Mouse (Mus musculus): Measurements from ENCODE around the gene Mipep. TPM values are rescaled to one million over a fixed set of nuclear protein-coding genes. Genes with fewer than 3 reads are reported as not detected.

Gene Mipep
- polyA plus RNA-seq, 1 experiment from 2014 or later = 33.2 TPM

DNA sequence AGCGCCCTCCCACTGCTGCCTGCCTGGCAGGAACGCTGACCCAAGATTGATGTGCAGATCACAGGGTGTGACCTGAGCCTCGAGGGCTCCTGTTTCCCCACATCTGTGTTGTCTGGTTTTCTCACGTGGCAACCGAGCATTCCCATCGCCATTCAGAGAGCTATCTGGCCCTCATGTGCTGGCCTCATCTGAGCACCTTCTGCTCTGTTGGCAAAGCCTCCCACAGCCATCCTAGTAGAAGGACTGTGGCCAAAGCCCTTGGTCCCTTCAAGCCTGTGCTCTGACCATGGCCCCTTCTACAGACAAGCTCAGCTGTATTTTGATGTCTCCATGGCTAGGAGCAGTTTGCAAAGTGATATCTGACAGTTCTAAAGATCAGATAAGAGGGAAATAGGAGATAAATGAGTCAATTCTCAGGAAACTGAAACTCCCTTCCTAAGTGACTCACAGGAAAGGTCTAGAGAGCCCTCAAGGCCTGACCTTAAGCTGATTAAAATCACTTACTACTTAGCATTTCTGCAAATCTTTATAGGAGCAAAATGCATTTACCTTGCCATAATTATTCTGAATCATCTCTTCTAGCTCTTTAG, 101.1 kb downstream of the Mipep start:
- WGBS = 63% methylated on average over 6 of the region's 6 CpGs
- H3K4me1 ChIP-seq (ENCODE audit: control insufficient read depth, insufficient read depth, low read length) = no peaks in the 10 kb centered on the region
- H3K27ac ChIP-seq (ENCODE audit: low read length) = no peak overlapping the region
- no peak overlapping the region for H3K4me3 ChIP-seq (ENCODE audit: low read length)
- H3K9me3 ChIP-seq (replicated peaks; ENCODE audit: control insufficient read depth, low read length) = peaks cover 8% of the 10 kb centered on the region
- H3K4me2 ChIP-seq (ENCODE audit: low read depth, low read length) = no peak overlapping the region
- H3K36me3 ChIP-seq (ENCODE audit: control insufficient read depth, insufficient read depth) = peaks cover 7% of the 10 kb centered on the region
- no peak for ATAC-seq (replicated peaks; ENCODE audit: extremely low read depth, insufficient read depth, low FRiP score)
- H3K9ac ChIP-seq (ENCODE audit: low read length) = no peak overlapping the region
- no peaks in the 10 kb centered on the region for H3K27me3 ChIP-seq (ENCODE audit: control insufficient read depth, insufficient read depth, low read length)

DNA sequence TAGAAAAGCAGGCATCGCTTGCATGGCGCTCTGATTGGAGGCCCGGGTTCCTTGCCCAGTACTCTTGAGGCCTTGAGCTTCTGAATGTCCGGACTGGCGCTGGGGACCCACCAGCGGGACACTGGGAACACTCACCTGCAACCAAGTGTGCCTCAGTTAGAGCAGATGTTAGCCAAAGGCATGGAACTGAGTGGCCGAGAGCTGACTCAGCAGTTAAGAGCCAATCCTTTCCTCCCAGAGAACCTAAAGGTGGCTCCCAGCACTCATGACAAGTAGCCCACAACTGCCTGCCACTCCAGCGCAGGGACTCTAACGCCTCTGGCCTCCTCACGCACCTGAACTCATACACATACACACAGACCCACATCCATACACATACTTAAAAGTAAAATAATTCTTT, 109.5 kb downstream of the Mipep start:
- H3K9me3 ChIP-seq (replicated peaks; ENCODE audit: control insufficient read depth, low read length) = no peaks in the 10 kb centered on the region
- 92% methylated on average over 10 of the region's 10 CpGs for WGBS
- no peak overlapping the region for H3K4me3 ChIP-seq (ENCODE audit: low read length)
- no peaks in the 10 kb centered on the region for H3K4me1 ChIP-seq (ENCODE audit: control insufficient read depth, insufficient read depth, low read length)
- no peak for ATAC-seq (replicated peaks; ENCODE audit: extremely low read depth, insufficient read depth, low FRiP score)
- H3K4me2 ChIP-seq (ENCODE audit: low read depth, low read length) = no peak overlapping the region
- no peaks in the 10 kb centered on the region for H3K27me3 ChIP-seq (ENCODE audit: control insufficient read depth, insufficient read depth, low read length)
- H3K9ac ChIP-seq (ENCODE audit: low read length) = no peak overlapping the region
- no peak overlapping the region for H3K27ac ChIP-seq (ENCODE audit: low read length)
- H3K36me3 ChIP-seq (ENCODE audit: control insufficient read depth, insufficient read depth) = no peaks in the 10 kb centered on the region

DNA sequence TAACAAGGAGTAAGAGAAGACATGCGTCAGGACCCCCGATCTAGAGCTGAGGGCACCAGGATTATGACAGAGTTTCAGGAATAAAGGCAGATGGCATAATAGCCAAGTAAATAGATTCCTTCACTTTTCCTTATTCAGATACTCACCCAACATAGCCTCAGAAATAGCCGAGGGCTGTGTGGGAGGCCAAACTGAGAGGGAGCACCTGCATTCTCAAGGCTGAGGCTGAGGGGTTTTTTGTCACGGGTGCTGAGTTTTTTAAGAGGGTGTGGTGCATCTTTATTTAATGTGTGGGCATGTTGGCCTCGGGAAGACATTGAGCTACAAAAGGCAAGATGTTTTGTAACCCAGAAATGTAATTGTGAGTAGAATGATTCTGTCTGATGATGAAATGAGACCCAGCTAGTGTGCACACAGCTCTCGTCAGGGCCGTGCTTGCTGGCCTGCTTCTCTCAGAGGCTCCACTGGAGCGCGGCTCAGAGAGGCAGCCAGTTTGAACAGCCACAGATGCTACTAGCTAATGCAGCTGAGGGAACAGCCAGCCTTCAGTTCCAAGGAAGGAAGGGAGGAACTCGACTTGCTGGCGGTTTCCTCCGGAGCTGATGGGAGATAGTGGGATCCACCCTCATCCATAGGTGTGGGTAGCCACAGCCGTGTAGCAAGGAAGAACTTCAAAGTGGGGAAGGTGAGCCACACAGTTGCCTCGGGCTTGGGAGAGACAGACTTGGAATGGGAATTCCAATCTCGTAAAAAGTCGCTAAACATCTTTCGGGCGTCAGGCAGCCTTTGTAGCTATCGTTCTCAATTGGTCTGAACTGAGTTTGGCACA, 111.0 kb downstream of the Mipep start:
- H3K36me3 ChIP-seq (ENCODE audit: control insufficient read depth, insufficient read depth) = no peaks in the 10 kb centered on the region
- no peaks in the 10 kb centered on the region for H3K27me3 ChIP-seq (ENCODE audit: control insufficient read depth, insufficient read depth, low read length)
- no peak overlapping the region for H3K4me3 ChIP-seq (ENCODE audit: low read length)
- no peak for ATAC-seq (replicated peaks; ENCODE audit: extremely low read depth, insufficient read depth, low FRiP score)
- H3K9me3 ChIP-seq (replicated peaks; ENCODE audit: control insufficient read depth, low read length) = no peaks in the 10 kb centered on the region
- H3K27ac ChIP-seq (ENCODE audit: low read length) = no peak overlapping the region
- WGBS = 77% methylated on average over 19 of the region's 19 CpGs
- no peaks in the 10 kb centered on the region for H3K4me1 ChIP-seq (ENCODE audit: control insufficient read depth, insufficient read depth, low read length)
- no peak overlapping the region; the same call in 1 of the 2 replicates for H3K9ac ChIP-seq (ENCODE audit: low read length)
- no peak overlapping the region for H3K4me2 ChIP-seq (ENCODE audit: low read depth, low read length)

DNA sequence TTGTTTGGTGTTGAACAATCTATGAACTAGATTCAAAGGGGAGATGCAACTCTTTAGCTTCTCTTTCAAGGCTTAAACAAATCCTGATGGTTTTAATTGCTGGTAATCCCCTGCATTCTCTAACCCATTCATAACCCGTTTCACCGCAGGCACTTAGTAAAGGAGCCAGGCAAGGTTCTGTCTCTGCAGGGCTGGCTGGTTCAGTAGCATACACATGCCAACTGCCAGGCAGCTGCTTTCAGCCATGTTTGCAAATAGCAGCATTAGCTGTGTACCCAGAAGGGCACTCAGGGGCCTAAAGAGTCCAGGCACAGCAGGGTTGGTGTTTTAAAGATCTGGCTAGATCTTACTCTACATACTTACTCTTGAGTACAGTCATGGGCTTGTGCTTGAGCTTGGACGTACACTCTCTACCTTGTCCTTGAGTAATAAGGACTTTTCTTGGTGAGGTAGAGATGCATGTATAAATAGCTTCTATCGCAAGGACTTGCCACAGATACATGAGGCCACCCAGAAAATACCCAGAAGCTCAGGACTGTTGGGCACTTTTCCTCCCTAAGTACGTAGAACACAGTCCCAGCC, 113.8 kb downstream of the Mipep start:
- no peaks in the 10 kb centered on the region for H3K4me1 ChIP-seq (ENCODE audit: control insufficient read depth, insufficient read depth, low read length)
- no peak overlapping the region for H3K4me2 ChIP-seq (ENCODE audit: low read depth, low read length)
- H3K4me3 ChIP-seq (ENCODE audit: low read length) = no peak overlapping the region
- H3K9ac ChIP-seq (ENCODE audit: low read length) = no peak overlapping the region
- no peak overlapping the region for H3K27ac ChIP-seq (ENCODE audit: low read length)
- no peaks in the 10 kb centered on the region for H3K9me3 ChIP-seq (replicated peaks; ENCODE audit: control insufficient read depth, low read length)
- H3K36me3 ChIP-seq (ENCODE audit: control insufficient read depth, insufficient read depth) = no peaks in the 10 kb centered on the region
- 82% methylated on average over 5 of the region's 5 CpGs for WGBS
- ATAC-seq (replicated peaks; ENCODE audit: extremely low read depth, insufficient read depth, low FRiP score) = no peak
- H3K27me3 ChIP-seq (ENCODE audit: control insufficient read depth, insufficient read depth, low read length) = no peaks in the 10 kb centered on the region

DNA sequence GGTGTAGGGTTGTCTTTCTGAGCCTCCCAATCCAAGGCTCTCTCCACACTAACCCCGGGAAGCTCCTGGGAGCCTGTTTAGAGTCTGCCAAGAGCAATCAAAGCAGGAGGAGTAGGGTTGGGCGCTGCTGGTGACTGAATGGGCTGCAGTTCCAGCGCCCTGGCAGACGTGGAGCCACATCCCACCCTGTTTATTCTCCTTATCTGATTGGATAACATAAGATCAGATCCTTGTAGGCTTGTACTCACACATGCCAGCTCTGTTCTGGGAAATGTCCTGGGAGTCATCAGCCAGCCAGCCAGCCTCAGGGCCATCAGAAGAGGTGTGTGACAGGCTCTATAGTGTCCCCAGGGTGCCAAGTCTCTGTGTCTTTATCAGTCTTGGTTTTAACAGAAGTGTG, 120.1 kb downstream of the Mipep start:
- H3K4me2 ChIP-seq (ENCODE audit: low read depth, low read length) = no peak overlapping the region
- no peak for ATAC-seq (replicated peaks; ENCODE audit: extremely low read depth, insufficient read depth, low FRiP score)
- no peaks in the 10 kb centered on the region for H3K36me3 ChIP-seq (ENCODE audit: control insufficient read depth, insufficient read depth)
- no peaks in the 10 kb centered on the region for H3K27me3 ChIP-seq (ENCODE audit: control insufficient read depth, insufficient read depth, low read length)
- H3K9ac ChIP-seq (ENCODE audit: low read length) = no peak overlapping the region
- H3K27ac ChIP-seq (ENCODE audit: low read length) = no peak overlapping the region
- H3K4me3 ChIP-seq (ENCODE audit: low read length) = no peak overlapping the region
- no peaks in the 10 kb centered on the region for H3K9me3 ChIP-seq (replicated peaks; ENCODE audit: control insufficient read depth, low read length)
- H3K4me1 ChIP-seq (ENCODE audit: control insufficient read depth, insufficient read depth, low read length) = peaks cover 13% of the 10 kb centered on the region
- WGBS = 29% methylated on average over 4 of the region's 4 CpGs

DNA sequence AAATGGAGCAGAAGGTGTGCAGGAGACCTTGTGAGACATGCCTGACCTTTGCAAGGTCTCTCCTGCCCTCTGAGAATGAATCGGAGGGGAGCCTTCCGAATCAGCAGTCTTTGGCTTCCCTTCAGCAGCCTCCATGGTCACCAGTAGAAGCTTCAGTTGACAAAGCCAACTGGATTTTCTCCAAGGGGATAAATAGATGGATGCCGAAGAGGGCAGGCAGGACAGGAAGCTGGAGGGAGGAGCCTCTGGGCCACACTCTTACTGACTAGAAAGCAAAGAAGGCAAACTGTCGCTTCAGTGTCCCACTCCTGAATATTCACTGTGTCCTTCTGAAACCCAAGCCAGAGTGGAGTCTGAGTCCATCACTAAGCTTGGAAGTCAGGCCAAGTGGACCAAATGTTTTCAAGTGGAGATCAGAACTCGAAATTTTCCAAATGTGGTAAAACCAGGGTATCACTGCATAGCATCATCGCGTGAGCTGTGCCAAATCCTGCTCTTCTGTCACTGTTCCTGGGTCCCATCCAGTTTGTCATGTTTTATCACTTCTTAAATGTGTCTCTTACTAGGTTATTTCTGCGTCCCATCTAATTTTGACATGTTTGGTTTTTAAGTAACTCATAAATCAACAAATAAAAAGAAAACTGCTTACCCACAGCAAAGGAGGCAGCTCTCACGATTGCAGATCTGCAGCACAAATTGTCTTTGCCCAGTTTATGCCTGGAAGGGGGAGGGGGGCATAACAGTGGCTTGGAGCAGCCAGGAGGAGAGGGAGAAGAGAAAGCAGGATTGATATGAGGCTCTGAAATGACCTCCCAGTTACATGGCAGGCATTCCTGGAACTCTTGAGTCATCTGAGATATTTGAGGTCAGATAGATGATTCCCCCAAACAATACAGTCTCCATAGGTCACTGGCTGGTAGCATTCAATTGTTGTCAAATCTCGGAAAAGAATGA, 122.3 kb downstream of the Mipep start:
- Histone ChIP-seq H3K27ac (ENCODE audit: low read length) (no peak overlapping the region), H3K4me3 (ENCODE audit: low read length) (no peak overlapping the region), H3K27me3 (ENCODE audit: control insufficient read depth, insufficient read depth, low read length) (no peaks in the 10 kb centered on the region), H3K9ac (ENCODE audit: low read length) (no peak overlapping the region), H3K4me1 (ENCODE audit: control insufficient read depth, insufficient read depth, low read length) (peaks cover 13% of the 10 kb centered on the region), H3K4me2 (ENCODE audit: low read depth, low read length) (no peak overlapping the region), H3K9me3 (replicated peaks; ENCODE audit: control insufficient read depth, low read length) (no peaks in the 10 kb centered on the region), H3K36me3 (ENCODE audit: control insufficient read depth, insufficient read depth) (no peaks in the 10 kb centered on the region)
- ATAC-seq (replicated peaks; ENCODE audit: extremely low read depth, insufficient read depth, low FRiP score) = no peak
- WGBS = 68% methylated on average over 10 of the region's 10 CpGs

DNA sequence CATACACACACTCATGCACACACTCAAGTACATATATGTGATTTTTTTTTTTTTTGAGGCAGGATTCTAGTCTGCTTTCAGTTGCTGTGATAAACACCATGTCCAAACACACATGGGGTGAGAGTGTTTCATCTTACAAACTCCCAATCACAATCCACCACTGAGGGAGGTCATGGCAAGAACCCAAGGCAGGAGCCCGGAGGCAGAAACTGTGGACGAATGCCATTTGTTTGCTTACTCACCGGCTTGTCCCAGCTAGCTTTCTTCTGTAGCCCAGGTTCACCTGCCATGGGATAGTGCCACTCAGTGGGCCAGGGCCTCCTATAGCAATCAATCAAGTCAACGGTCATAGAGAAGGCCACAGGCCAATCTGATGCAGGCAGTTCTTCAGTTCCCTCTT, 125.0 kb downstream of the Mipep start:
- peaks cover 21% of the 10 kb centered on the region for H3K4me1 ChIP-seq (ENCODE audit: control insufficient read depth, insufficient read depth, low read length)
- H3K27ac ChIP-seq (ENCODE audit: low read length) = no peak overlapping the region
- no peaks in the 10 kb centered on the region for H3K36me3 ChIP-seq (ENCODE audit: control insufficient read depth, insufficient read depth)
- no peak overlapping the region for H3K9ac ChIP-seq (ENCODE audit: low read length)
- no peaks in the 10 kb centered on the region for H3K27me3 ChIP-seq (ENCODE audit: control insufficient read depth, insufficient read depth, low read length)
- H3K9me3 ChIP-seq (replicated peaks; ENCODE audit: control insufficient read depth, low read length) = no peaks in the 10 kb centered on the region
- ATAC-seq (replicated peaks; ENCODE audit: extremely low read depth, insufficient read depth, low FRiP score) = no peak
- 92% methylated on average over 4 of the region's 4 CpGs for WGBS
- no peak overlapping the region for H3K4me2 ChIP-seq (ENCODE audit: low read depth, low read length)
- no peak overlapping the region for H3K4me3 ChIP-seq (ENCODE audit: low read length)

DNA sequence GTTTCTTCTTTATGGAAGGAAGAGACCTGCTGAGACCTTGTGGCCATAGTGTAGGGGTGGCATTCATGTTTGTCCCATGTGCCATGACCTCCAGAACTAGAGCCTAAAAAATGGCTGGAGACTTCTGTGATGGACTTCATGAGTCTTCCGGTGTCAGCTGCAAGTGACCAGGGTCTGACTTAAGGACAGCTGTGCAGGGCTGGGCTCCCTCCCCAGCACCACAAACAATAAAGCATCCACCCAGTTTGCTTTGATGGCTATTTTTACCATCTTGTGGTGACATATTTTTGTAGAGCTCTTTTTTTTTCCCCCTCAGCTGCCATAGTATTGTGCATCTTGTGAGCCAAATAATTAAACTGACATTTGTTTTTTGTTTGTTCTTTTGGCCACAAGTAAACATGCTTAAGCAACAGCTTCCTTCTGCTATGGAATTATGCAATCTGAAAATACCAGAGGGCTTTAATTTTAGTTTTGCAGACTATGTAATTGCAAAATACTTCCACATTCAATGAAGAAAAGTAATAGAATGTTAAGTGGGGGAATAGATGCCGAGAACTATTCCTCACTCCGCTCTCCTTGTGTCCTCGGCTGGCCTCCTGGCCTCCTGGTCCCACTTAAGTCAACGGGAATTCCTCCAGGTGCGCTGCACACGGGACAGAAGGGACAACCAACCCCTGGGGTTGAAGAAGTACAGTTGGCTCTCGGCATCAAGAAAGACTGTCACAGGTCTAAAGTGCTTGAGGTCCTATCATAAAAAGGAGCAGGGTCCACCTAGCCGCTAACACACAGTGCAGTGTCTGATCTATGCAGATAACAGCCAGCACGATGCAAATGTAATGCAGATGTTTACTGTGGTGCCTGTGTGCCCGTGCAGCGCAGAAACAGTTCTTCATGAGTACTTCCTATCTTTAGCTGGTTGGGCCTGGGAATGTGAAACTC, 126.4 kb downstream of the Mipep start:
- no peak overlapping the region for H3K27ac ChIP-seq (ENCODE audit: low read length)
- H3K27me3 ChIP-seq (ENCODE audit: control insufficient read depth, insufficient read depth, low read length) = no peaks in the 10 kb centered on the region
- WGBS = 81% methylated on average over 12 of the region's 12 CpGs
- no peaks in the 10 kb centered on the region for H3K9me3 ChIP-seq (replicated peaks; ENCODE audit: control insufficient read depth, low read length)
- H3K4me2 ChIP-seq (ENCODE audit: low read depth, low read length) = no peak overlapping the region
- no peak for ATAC-seq (replicated peaks; ENCODE audit: extremely low read depth, insufficient read depth, low FRiP score)
- H3K9ac ChIP-seq (ENCODE audit: low read length) = no peak overlapping the region
- no peaks in the 10 kb centered on the region for H3K36me3 ChIP-seq (ENCODE audit: control insufficient read depth, insufficient read depth)
- H3K4me1 ChIP-seq (ENCODE audit: control insufficient read depth, insufficient read depth, low read length) = peaks cover 16% of the 10 kb centered on the region
- H3K4me3 ChIP-seq (ENCODE audit: low read length) = no peak overlapping the region

Data from heart, embryonic 16.5 days (tissue).